Mouse (Mus musculus) neural tube, embryonic 14.5 days (tissue): ENCODE data around the gene Abhd12. TPM values are rescaled to one million over a fixed set of nuclear protein-coding genes. Genes with fewer than 3 reads are reported as not detected.

Experiments used
- ATAC-seq: fragments of 200-750 bp; cut with Nextera tagmentation; 2 replicates; pipeline ENCODE4 v1.8.0; 2017; ENCODE audit warnings: low read depth, mild to moderate bottlenecking, moderate TSS enrichment, moderate library complexity
- H3K27ac ChIP-seq: fragments of 300-500 bp; sonication (generic); 2 replicates; pipeline ENCODE4 v1.5.1; 2014; ENCODE audit warnings: low read depth, mild to moderate bottlenecking, control low read depth, low read length, moderate library complexity, mixed read lengths
- H3K27me3 ChIP-seq: fragments of 300-500 bp; sonication (generic); 2 replicates; pipeline ENCODE4 v1.6.1; 2014; ENCODE audit warnings: low read length; ENCODE audit not compliant: control insufficient read depth, insufficient read depth
- H3K36me3 ChIP-seq: fragments of 300-500 bp; sonication (generic); 2 replicates; pipeline ENCODE4 v1.6.1; 2014; ENCODE audit warnings: low read length, mixed read lengths; ENCODE audit not compliant: control insufficient read depth, insufficient read depth
- H3K4me1 ChIP-seq: fragments of 300-500 bp; sonication (generic); 2 replicates; pipeline ENCODE4 v1.6.1; 2014; ENCODE audit warnings: low read length; ENCODE audit not compliant: control insufficient read depth, insufficient read depth
- H3K4me2 ChIP-seq: fragments of 300-500 bp; sonication (generic); 2 replicates; pipeline ENCODE4 v1.6.1; 2014; ENCODE audit warnings: mild to moderate bottlenecking, low read depth, low read length, control low read depth
- H3K4me3 ChIP-seq: fragments of 300-500 bp; sonication (generic); 2 replicates; pipeline ENCODE4 v1.5.1; 2014; ENCODE audit warnings: low read depth, low read length, control low read depth, mixed read lengths
- H3K9ac ChIP-seq: fragments of 300-500 bp; sonication (generic); replicated peaks from 2 replicates; pipeline ENCODE4 v1.6.1; 2014; ENCODE audit warnings: low read depth, mild to moderate bottlenecking, control low read depth, low read length, mixed read lengths
- H3K9me3 ChIP-seq: fragments of 300-500 bp; sonication (generic); 2 replicates; pipeline ENCODE4 v1.6.1; 2016; ENCODE audit warnings: low read length; ENCODE audit not compliant: control insufficient read depth
- WGBS: fragments of 180-500 bp; shearing (Covaris S2); extraction: QIAGEN DNeasy Blood & Tissue Kit; methylation state at CpG from one replicate; pipeline ENCODE4 v1.1.7; 2014; 5-methylcytosine and 5-hydroxymethylcytosine counted together
- polyA plus RNA-seq: library from polyadenylated mRNA; unstranded; fragments of >200 nt; fragmentation: Nextera tagmentation; extraction: Ambion mirVana; gene quantifications from 2 replicates; pipeline ENCODE4 v1.2.1, GENCODE M21; 2014

Abhd12 gene
- polyA plus RNA-seq, 1 experiment from 2014 or later, result 135 TPM

GRCm38 (mm10) chr2:150812816-150813215 lies 91.7 kb downstream of the Abhd12 start:
- WGBS, result 98% methylated on average over 6 of the region's 6 CpGs
- Histone ChIP-seq H3K27ac (no peak overlapping the region), H3K27me3 (no peaks in the 10 kb centered on the region), H3K4me3 (no peak overlapping the region), H3K9ac (no peak overlapping the region), H3K36me3 (peaks cover 31% of the 10 kb centered on the region), H3K4me1 (no peaks in the 10 kb centered on the region), H3K4me2 (no peak overlapping the region), H3K9me3 (no peaks in the 10 kb centered on the region)
- no peak for ATAC-seq

GRCm38 (mm10) chr2:150810603-150811002 lies 93.9 kb downstream of the Abhd12 start:
- no peak overlapping the region for H3K27ac ChIP-seq
- H3K9ac ChIP-seq, result no peak overlapping the region
- no peak overlapping the region for H3K4me3 ChIP-seq
- H3K4me1 ChIP-seq, result no peaks in the 10 kb centered on the region
- no peaks in the 10 kb centered on the region for H3K27me3 ChIP-seq
- ATAC-seq, result no peak
- WGBS, result 86% methylated on average over 5 of the region's 5 CpGs
- no peaks in the 10 kb centered on the region for H3K9me3 ChIP-seq
- no peak overlapping the region for H3K4me2 ChIP-seq
- peaks cover 26% of the 10 kb centered on the region for H3K36me3 ChIP-seq

- H3K36me3 ChIP-seq, result peaks cover 24% of the 10 kb centered on the region
- no peak for ATAC-seq
- no peak overlapping the region for H3K9ac ChIP-seq
- no peaks in the 10 kb centered on the region for H3K27me3 ChIP-seq
- H3K4me2 ChIP-seq, result no peak overlapping the region
- H3K27ac ChIP-seq, result no peak overlapping the region
- no peaks in the 10 kb centered on the region for H3K4me1 ChIP-seq
- no peak overlapping the region for H3K4me3 ChIP-seq
- 88% methylated on average over 6 of the region's 6 CpGs for WGBS
- H3K9me3 ChIP-seq, result no peaks in the 10 kb centered on the region
Observed at GRCm38 (mm10) chr2:150808812-150809211, 95.7 kb downstream of the Abhd12 start.

GRCm38 (mm10) chr2:150808381-150808780 lies 96.2 kb downstream of the Abhd12 start:
- Histone ChIP-seq H3K9ac (no peak overlapping the region), H3K27ac (no peak overlapping the region), H3K4me1 (no peaks in the 10 kb centered on the region), H3K4me2 (no peak overlapping the region), H3K9me3 (no peaks in the 10 kb centered on the region), H3K27me3 (no peaks in the 10 kb centered on the region), H3K36me3 (peaks cover 20% of the 10 kb centered on the region), H3K4me3 (no peak overlapping the region)
- 67% methylated on average over 6 of the region's 6 CpGs for WGBS
- peak; percentile 57 for ATAC-seq

GRCm38 (mm10) chr2:150803035-150803434 lies 101.5 kb downstream of the Abhd12 start:
- no peaks in the 10 kb centered on the region for H3K4me1 ChIP-seq
- no peaks in the 10 kb centered on the region for H3K27me3 ChIP-seq
- no peak overlapping the region for H3K27ac ChIP-seq
- WGBS, result 92% methylated on average over 1 of the region's 1 CpGs
- H3K9ac ChIP-seq, result no peak overlapping the region
- peaks cover 3% of the 10 kb centered on the region for H3K36me3 ChIP-seq
- H3K4me2 ChIP-seq, result no peak overlapping the region
- ATAC-seq, result no peak
- no peaks in the 10 kb centered on the region for H3K9me3 ChIP-seq
- H3K4me3 ChIP-seq, result no peak overlapping the region

- Histone ChIP-seq H3K36me3 (peaks cover 3% of the 10 kb centered on the region), H3K27me3 (no peaks in the 10 kb centered on the region), H3K9ac (no peak overlapping the region), H3K4me3 (no peak overlapping the region), H3K27ac (no peak overlapping the region), H3K9me3 (no peaks in the 10 kb centered on the region), H3K4me1 (no peaks in the 10 kb centered on the region), H3K4me2 (no peak overlapping the region)
- 94% methylated on average over 5 of the region's 5 CpGs for WGBS
- no peak for ATAC-seq
Observed at GRCm38 (mm10) chr2:150800616-150801015, 103.9 kb downstream of the Abhd12 start.

GRCm38 (mm10) chr2:150798084-150798483 lies 106.5 kb downstream of the Abhd12 start:
- H3K27me3 ChIP-seq, result no peaks in the 10 kb centered on the region
- no peaks in the 10 kb centered on the region for H3K4me1 ChIP-seq
- H3K27ac ChIP-seq, result no peak overlapping the region
- H3K9me3 ChIP-seq, result no peaks in the 10 kb centered on the region
- no peak for ATAC-seq
- no peak overlapping the region for H3K4me3 ChIP-seq
- peaks cover 3% of the 10 kb centered on the region for H3K36me3 ChIP-seq
- WGBS, result 88% methylated on average over 7 of the region's 7 CpGs
- no peak overlapping the region for H3K4me2 ChIP-seq
- H3K9ac ChIP-seq, result no peak overlapping the region

GRCm38 (mm10) chr2:150793320-150793719 lies 111.2 kb downstream of the Abhd12 start:
- Histone ChIP-seq H3K36me3 (no peaks in the 10 kb centered on the region), H3K9me3 (no peaks in the 10 kb centered on the region), H3K4me2 (no peak overlapping the region), H3K4me3 (no peak overlapping the region), H3K9ac (no peak overlapping the region), H3K4me1 (peaks cover 6% of the 10 kb centered on the region; the same call in 1 of the 2 replicates), H3K27ac (no peak overlapping the region), H3K27me3 (no peaks in the 10 kb centered on the region)
- WGBS, result 59% methylated on average over 4 of the region's 4 CpGs
- no peak for ATAC-seq

GRCm38 (mm10) chr2:150788768-150789550 lies 115.6 kb downstream of the Abhd12 start:
- Histone ChIP-seq H3K36me3 (no peaks in the 10 kb centered on the region), H3K27ac (no peak overlapping the region), H3K9ac (no peak overlapping the region), H3K27me3 (no peaks in the 10 kb centered on the region), H3K4me2 (peak overlapping the region; percentile 30; the same call in 1 of the 2 replicates), H3K9me3 (no peaks in the 10 kb centered on the region), H3K4me3 (no peak overlapping the region), H3K4me1 (peaks cover 8% of the 10 kb centered on the region; the same call in 1 of the 2 replicates)
- WGBS, result 55% methylated on average over 4 of the region's 4 CpGs
- ATAC-seq, result no peak
